Mouse (Mus musculus): ENCODE data around the gene Cxcr2. TPM values are rescaled to one million over a fixed set of nuclear protein-coding genes. Genes with fewer than 3 reads are reported as not detected.

The Cxcr2 gene
- polyA plus RNA-seq, 1 experiment from 2014 or later = 0.08 TPM

GRCm38 (mm10) chr1:74192711-74193110, 38.9 kb downstream of the Cxcr2 start:
- Histone ChIP-seq H3K27me3 (ENCODE audit: control insufficient read depth, insufficient read depth, low read length) (no peaks in the 10 kb centered on the region), H3K9ac (replicated peaks; ENCODE audit: low read length) (no peak overlapping the region), H3K4me1 (ENCODE audit: control insufficient read depth, insufficient read depth, low read length) (no peaks in the 10 kb centered on the region), H3K27ac (replicated peaks; ENCODE audit: low read depth, low read length) (no peak overlapping the region), H3K4me2 (ENCODE audit: low read depth, low read length) (no peak overlapping the region), H3K4me3 (ENCODE audit: low read depth, low read length) (no peak overlapping the region), H3K9me3 (replicated peaks; ENCODE audit: control insufficient read depth, low read length) (no peaks in the 10 kb centered on the region), H3K36me3 (replicated peaks; ENCODE audit: control insufficient read depth, insufficient read depth, low read depth, low read length) (no peaks in the 10 kb centered on the region)
- WGBS = 79% methylated on average over 2 of the region's 2 CpGs
- DNase-seq (ENCODE audit: low spot score) (no peak), ATAC-seq (replicated peaks; ENCODE audit: insufficient number of reproducible peaks, low FRiP score, low TSS enrichment, low read depth) (no peak)

DNA sequence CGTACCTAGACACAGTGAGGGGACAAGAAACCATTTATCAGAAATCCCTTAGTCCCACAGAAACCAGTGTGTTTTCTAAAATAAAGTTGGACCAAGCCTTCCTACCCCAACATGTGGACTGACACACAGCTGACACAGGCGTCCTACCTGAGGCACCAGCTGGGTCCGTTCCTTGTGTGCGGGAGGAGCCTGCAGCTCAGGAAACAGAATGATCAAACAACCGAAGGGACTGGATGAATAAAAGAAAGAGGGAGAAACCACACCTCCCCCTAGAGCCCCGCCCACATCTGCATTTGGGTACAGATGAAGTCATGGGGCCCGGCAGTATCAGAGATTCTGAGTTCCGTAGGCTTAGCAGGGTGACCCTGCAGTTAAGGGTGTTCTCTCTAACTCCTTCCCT, 40.7 kb downstream of the Cxcr2 start, which contains the start of gene Cxcr1:
Cxcr1 (minus strand) TSS at position 187 of the 400 bp plus-strand sequence.
- H3K4me1 ChIP-seq (ENCODE audit: control insufficient read depth, insufficient read depth, low read length) = no peaks in the 10 kb centered on the region
- H3K27me3 ChIP-seq (ENCODE audit: control insufficient read depth, insufficient read depth, low read length) = no peaks in the 10 kb centered on the region
- no peak within 1 kb of the TSS for H3K4me2 ChIP-seq (ENCODE audit: low read depth, low read length)
- no peak within 1 kb of the TSS for H3K27ac ChIP-seq (replicated peaks; ENCODE audit: low read depth, low read length)
- H3K4me3 ChIP-seq (ENCODE audit: low read depth, low read length) = no peak within 1 kb of the TSS
- DNase-seq (ENCODE audit: low spot score) = no peak
- WGBS = 77% methylated on average over 8 of the region's 8 CpGs
- H3K9me3 ChIP-seq (replicated peaks; ENCODE audit: control insufficient read depth, low read length) = no peaks in the 10 kb centered on the region
- no peaks in the 10 kb centered on the region for H3K36me3 ChIP-seq (replicated peaks; ENCODE audit: control insufficient read depth, insufficient read depth, low read depth, low read length)
- H3K9ac ChIP-seq (replicated peaks; ENCODE audit: low read length) = no peak within 1 kb of the TSS
- ATAC-seq (replicated peaks; ENCODE audit: insufficient number of reproducible peaks, low FRiP score, low TSS enrichment, low read depth) = no peak

- no peak overlapping the region for H3K27ac ChIP-seq (replicated peaks; ENCODE audit: low read depth, low read length)
- H3K4me3 ChIP-seq (ENCODE audit: low read depth, low read length) = no peak overlapping the region
- no peak for ATAC-seq (replicated peaks; ENCODE audit: insufficient number of reproducible peaks, low FRiP score, low TSS enrichment, low read depth)
- peak; percentile 55 for DNase-seq (ENCODE audit: low spot score)
- WGBS = 43% methylated on average over 7 of the region's 7 CpGs
- no peaks in the 10 kb centered on the region for H3K36me3 ChIP-seq (replicated peaks; ENCODE audit: control insufficient read depth, insufficient read depth, low read depth, low read length)
- H3K9me3 ChIP-seq (replicated peaks; ENCODE audit: control insufficient read depth, low read length) = no peaks in the 10 kb centered on the region
- H3K27me3 ChIP-seq (ENCODE audit: control insufficient read depth, insufficient read depth, low read length) = no peaks in the 10 kb centered on the region
- no peaks in the 10 kb centered on the region for H3K4me1 ChIP-seq (ENCODE audit: control insufficient read depth, insufficient read depth, low read length)
- no peak overlapping the region for H3K4me2 ChIP-seq (ENCODE audit: low read depth, low read length)
- no peak overlapping the region for H3K9ac ChIP-seq (replicated peaks; ENCODE audit: low read length)
These were observed 42.2 kb downstream of the Cxcr2 start for GRCm38 (mm10) chr1:74195961-74196360.

GRCm38 (mm10) chr1:74196621-74197419, 43.0 kb downstream of the Cxcr2 start:
- H3K36me3 ChIP-seq (replicated peaks; ENCODE audit: control insufficient read depth, insufficient read depth, low read depth, low read length) = no peaks in the 10 kb centered on the region
- no peak overlapping the region for H3K4me2 ChIP-seq (ENCODE audit: low read depth, low read length)
- no peak overlapping the region for H3K9ac ChIP-seq (replicated peaks; ENCODE audit: low read length)
- ATAC-seq (replicated peaks; ENCODE audit: insufficient number of reproducible peaks, low FRiP score, low TSS enrichment, low read depth) (no peak), DNase-seq (ENCODE audit: low spot score) (no peak)
- no peaks in the 10 kb centered on the region for H3K9me3 ChIP-seq (replicated peaks; ENCODE audit: control insufficient read depth, low read length)
- H3K27ac ChIP-seq (replicated peaks; ENCODE audit: low read depth, low read length) = no peak overlapping the region
- no peak overlapping the region for H3K4me3 ChIP-seq (ENCODE audit: low read depth, low read length)
- WGBS = 81% methylated on average over 17 of the region's 17 CpGs
- H3K27me3 ChIP-seq (ENCODE audit: control insufficient read depth, insufficient read depth, low read length) = no peaks in the 10 kb centered on the region
- no peaks in the 10 kb centered on the region for H3K4me1 ChIP-seq (ENCODE audit: control insufficient read depth, insufficient read depth, low read length)

DNA sequence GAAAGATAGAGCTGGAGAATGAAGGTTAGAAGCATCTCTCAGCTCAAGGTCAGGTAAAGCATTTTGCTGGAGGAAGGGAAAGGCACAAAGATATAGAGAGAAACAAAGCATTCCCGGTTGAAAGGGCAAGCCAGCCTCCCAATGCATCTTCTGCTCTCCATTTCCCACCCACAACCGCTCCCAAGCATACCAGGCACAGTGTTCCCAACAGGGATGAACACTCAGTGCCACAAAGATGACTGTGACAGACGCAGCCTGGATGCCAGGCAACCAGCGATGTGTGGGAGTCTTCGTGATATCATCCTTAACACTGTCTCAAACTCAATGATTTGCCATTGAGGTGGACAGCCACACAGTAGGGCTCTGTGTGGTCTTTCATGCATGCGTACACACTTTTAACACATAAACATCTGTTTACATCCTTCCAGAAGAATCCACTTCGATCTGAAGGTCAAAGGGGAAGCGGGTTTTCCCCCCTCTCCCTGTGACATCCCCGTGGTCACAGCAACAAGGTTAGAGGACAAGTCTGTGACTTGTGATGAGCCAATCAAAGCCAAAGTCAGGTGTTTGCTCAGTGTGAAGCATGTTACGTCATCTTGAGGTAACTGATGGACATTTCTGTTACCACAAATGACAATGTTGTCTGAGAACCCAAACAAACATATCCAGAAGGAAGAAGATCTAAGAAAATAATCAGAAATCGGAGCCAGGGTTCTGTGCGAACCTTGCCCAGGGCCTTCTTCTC, 44.1 kb downstream of the Cxcr2 start:
- DNase-seq (ENCODE audit: low spot score) (no peak), ATAC-seq (replicated peaks; ENCODE audit: insufficient number of reproducible peaks, low FRiP score, low TSS enrichment, low read depth) (no peak)
- Histone ChIP-seq H3K27me3 (ENCODE audit: control insufficient read depth, insufficient read depth, low read length) (no peaks in the 10 kb centered on the region), H3K4me3 (ENCODE audit: low read depth, low read length) (no peak overlapping the region), H3K4me1 (ENCODE audit: control insufficient read depth, insufficient read depth, low read length) (no peaks in the 10 kb centered on the region), H3K36me3 (replicated peaks; ENCODE audit: control insufficient read depth, insufficient read depth, low read depth, low read length) (no peaks in the 10 kb centered on the region), H3K27ac (replicated peaks; ENCODE audit: low read depth, low read length) (no peak overlapping the region), H3K4me2 (ENCODE audit: low read depth, low read length) (no peak overlapping the region), H3K9ac (replicated peaks; ENCODE audit: low read length) (no peak overlapping the region), H3K9me3 (replicated peaks; ENCODE audit: control insufficient read depth, low read length) (no peaks in the 10 kb centered on the region)
- WGBS = 78% methylated on average over 12 of the region's 12 CpGs

- H3K27me3 ChIP-seq (ENCODE audit: control insufficient read depth, insufficient read depth, low read length) = no peaks in the 10 kb centered on the region
- no peaks in the 10 kb centered on the region for H3K36me3 ChIP-seq (replicated peaks; ENCODE audit: control insufficient read depth, insufficient read depth, low read depth, low read length)
- H3K9ac ChIP-seq (replicated peaks; ENCODE audit: low read length) = no peak overlapping the region
- 86% methylated on average over 8 of the region's 8 CpGs for WGBS
- H3K4me2 ChIP-seq (ENCODE audit: low read depth, low read length) = no peak overlapping the region
- ATAC-seq (replicated peaks; ENCODE audit: insufficient number of reproducible peaks, low FRiP score, low TSS enrichment, low read depth) = no peak
- no peak for DNase-seq (ENCODE audit: low spot score)
- no peaks in the 10 kb centered on the region for H3K9me3 ChIP-seq (replicated peaks; ENCODE audit: control insufficient read depth, low read length)
- H3K4me3 ChIP-seq (ENCODE audit: low read depth, low read length) = no peak overlapping the region
- no peaks in the 10 kb centered on the region for H3K4me1 ChIP-seq (ENCODE audit: control insufficient read depth, insufficient read depth, low read length)
- no peak overlapping the region for H3K27ac ChIP-seq (replicated peaks; ENCODE audit: low read depth, low read length)
These were observed 45.3 kb downstream of the Cxcr2 start for GRCm38 (mm10) chr1:74199046-74199445.

- no peak overlapping the region for H3K27ac ChIP-seq (replicated peaks; ENCODE audit: low read depth, low read length)
- 75% methylated on average over 7 of the region's 7 CpGs for WGBS
- no peak overlapping the region for H3K9ac ChIP-seq (replicated peaks; ENCODE audit: low read length)
- no peak for ATAC-seq (replicated peaks; ENCODE audit: insufficient number of reproducible peaks, low FRiP score, low TSS enrichment, low read depth)
- H3K36me3 ChIP-seq (replicated peaks; ENCODE audit: control insufficient read depth, insufficient read depth, low read depth, low read length) = no peaks in the 10 kb centered on the region
- H3K27me3 ChIP-seq (ENCODE audit: control insufficient read depth, insufficient read depth, low read length) = no peaks in the 10 kb centered on the region
- no peak overlapping the region for H3K4me3 ChIP-seq (ENCODE audit: low read depth, low read length)
- no peaks in the 10 kb centered on the region for H3K9me3 ChIP-seq (replicated peaks; ENCODE audit: control insufficient read depth, low read length)
- no peak overlapping the region for H3K4me2 ChIP-seq (ENCODE audit: low read depth, low read length)
- H3K4me1 ChIP-seq (ENCODE audit: control insufficient read depth, insufficient read depth, low read length) = no peaks in the 10 kb centered on the region
- peak; percentile 18 for DNase-seq (ENCODE audit: low spot score)
These were observed 47.5 kb downstream of the Cxcr2 start for GRCm38 (mm10) chr1:74201048-74201844.
